Mouse (Mus musculus) adrenal gland, adult 2 months (tissue): ENCODE data around the gene Pms1. TPM values are rescaled to one million over a fixed set of nuclear protein-coding genes. Genes with fewer than 3 reads are reported as not detected.

ENCODE experiments used
- DNase-seq: peaks from one replicate; pipeline ENCODE4 v3.0.0; 2021
- polyA plus RNA-seq: library from polyadenylated mRNA; depleted of rRNA; stranded (reverse); fragments of >200 nt; gene quantifications from 2 replicates; pipeline ENCODE4 v1.2.3, GENCODE M21; 2012; rRNA removed
- total RNA-seq, 2 experiments: library from RNA; stranded (reverse); gene quantifications; 2 replicates each; pipeline ENCODE4 v1.2.3; 2021

Pms1 gene
- total and polyA plus RNA-seq, 3 experiments: 0.75 to 5.4 (median 4.5) TPM

- DNase-seq: no peak
Measured at GRCm38 (mm10) chr1:53201630-53202199, 95.1 kb downstream of the Pms1 start.

GRCm38 (mm10) chr1:53194536-53194935 is 102.3 kb downstream of the Pms1 start:
- DNase-seq: no peak

GRCm38 (mm10) chr1:53191234-53191633 is 105.6 kb downstream of the Pms1 start:
- DNase-seq: no peak

GRCm38 (mm10) chr1:53189620-53190019 is 107.2 kb downstream of the Pms1 start:
- DNase-seq: no peak

GRCm38 (mm10) chr1:53187536-53187935 is 109.3 kb downstream of the Pms1 start, which contains the start of gene 1700019A02Rik:
TSS of gene 1700019A02Rik (minus strand) at chr1:53187636.
- no peak for DNase-seq

GRCm38 (mm10) chr1:53186301-53186700 is 110.5 kb downstream of the Pms1 start:
- no peak for DNase-seq

- no peak for DNase-seq
Measured at GRCm38 (mm10) chr1:53157715-53158114, 139.1 kb downstream of the Pms1 start.

Other genes starting within 250 kb of the Pms1 start
- gene Mstn, start 235.4 kb downstream of the Pms1 start, total RNA-seq: not detected
- gene Mstn, start 235.4 kb downstream of the Pms1 start, polyA plus RNA-seq: not detected in 2 replicates
- gene 1700019A02Rik, start 109.4 kb downstream of the Pms1 start, total RNA-seq: not detected
- gene 1700019A02Rik, start 109.4 kb downstream of the Pms1 start, polyA plus RNA-seq: not detected in 2 replicates
- 10 to 100 TPM; 15.5 to 21.4 TPM for gene Ormdl1, start 77 bp upstream of the Pms1 start, total RNA-seq
- 2.1 and 2.6 TPM in 2 replicates for gene Ormdl1, start 77 bp upstream of the Pms1 start, polyA plus RNA-seq
- gene Gm28778, start 93 bp upstream of the Pms1 start, total RNA-seq: not detected
- gene Gm28778, start 93 bp upstream of the Pms1 start, polyA plus RNA-seq: 5.7 and 7.1 TPM in 2 replicates
- gene Osgepl1, start 16.6 kb upstream of the Pms1 start, total RNA-seq: 10 to 100 TPM; 18.7 to 22.7 TPM
- 3.8 and 3.9 TPM in 2 replicates for gene Osgepl1, start 16.6 kb upstream of the Pms1 start, polyA plus RNA-seq
- gene Asdurf, start 55.6 kb upstream of the Pms1 start, total RNA-seq: 10 to 100 TPM in 1 of 2 experiments, 1 to 10 TPM in 1; 1.5 to 17.3 TPM
- not detected in 2 replicates for gene Asdurf, start 55.6 kb upstream of the Pms1 start, polyA plus RNA-seq
- gene Gm28551, start 55.6 kb upstream of the Pms1 start, total RNA-seq: under 1 TPM in 1 of 2 experiments, not detected in 1; 0.10 TPM
- gene Gm28551, start 55.6 kb upstream of the Pms1 start, polyA plus RNA-seq: not detected in 2 replicates
- gene Asnsd1, start 55.7 kb upstream of the Pms1 start, total RNA-seq: 10 to 100 TPM; 22.0 to 29.8 TPM
- gene Asnsd1, start 55.7 kb upstream of the Pms1 start, polyA plus RNA-seq: 0.96 and 1.0 TPM in 2 replicates